Mouse (Mus musculus): ENCODE data around the gene Rpl13a.

GRCm38 (mm10) chr7:45156206-45156605 is 27.6 kb upstream of the Rpl13a start:
- TF ChIP-seq POLR2A (IDR thresholded peaks at IDR 0.05; ENCODE audit: control insufficient read depth, extremely low read depth, insufficient read depth, low read length, poor library complexity) (no peak), CTCF (IDR thresholded peaks at IDR 0.05; ENCODE audit: borderline replicate concordance, control insufficient read depth, extremely low read depth, insufficient read depth, low read length, poor library complexity) (no peak)
